ENCODE assay signal across 15 mouse cellular contexts in the genomic region with DNA sequence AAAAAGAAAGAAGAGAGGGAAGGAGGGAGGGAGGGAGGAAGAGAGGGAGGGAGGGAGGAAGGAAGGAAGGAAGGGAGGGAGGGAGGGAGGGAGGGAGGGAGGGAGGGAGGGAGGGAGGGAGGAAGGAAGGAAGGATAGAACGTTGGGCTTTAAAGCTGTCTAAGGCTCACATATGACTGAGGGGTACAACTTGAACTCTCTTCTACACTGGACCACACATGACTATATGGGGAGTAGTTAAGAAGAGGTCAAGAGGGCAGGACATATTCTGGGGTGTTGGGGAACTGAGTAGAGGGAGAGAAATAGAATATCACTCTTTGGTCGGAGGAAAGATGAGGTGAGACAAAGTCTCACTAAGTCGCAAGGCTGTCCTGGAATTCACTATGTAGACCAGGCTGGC. TPM values are rescaled to one million over a fixed set of nuclear protein-coding genes. Genes with fewer than 3 reads are reported as not detected.
A peak's percentile ranks its signal among the peaks of the same experiment; 100 is the strongest.
DNase-seq lines count a peak whose midpoint lies in the region; ATAC-seq lines count a peak whose summit lies in the region.
"Had no signal": no experiment of that assay in that cellular context is flagged by ENCODE, and none has a peak within 500 bp of the region (broad histone marks: within the 10 kb centered on the region; RNA-seq: fewer than 3 reads in every experiment).

No protein-coding gene starts in this region.

- ATAC-seq in hindbrain, embryonic 12.5 days (ENCODE audit: low FRiP score) = no peak
- ATAC-seq in hindbrain, embryonic 14.5 days (ENCODE audit: low FRiP score) = no peak
- no peak for ATAC-seq in hindbrain, embryonic 16.5 days
- peak; percentile 52; the same call in 1 of the 2 replicates for ATAC-seq in neural tube, embryonic 13.5 days (ENCODE audit: low read depth)
- ATAC-seq in neural tube, embryonic 15.5 days (ENCODE audit: low FRiP score) = no peak

- no peaks in the 10 kb centered on the region for H3K9me3 ChIP-seq in hindbrain, embryonic 10.5 days
- H3K9me3 ChIP-seq in hindbrain, embryonic 12.5 days (replicated peaks) = no peaks in the 10 kb centered on the region
- no peaks in the 10 kb centered on the region for H3K9me3 ChIP-seq in hindbrain, embryonic 14.5 days (ENCODE audit: control insufficient read depth, low read length)
- no peaks in the 10 kb centered on the region for H3K9me3 ChIP-seq in hindbrain, embryonic 16.5 days (ENCODE audit: control insufficient read depth, low read length)
- no peaks in the 10 kb centered on the region for H3K9me3 ChIP-seq in neural tube, embryonic 13.5 days
- no peaks in the 10 kb centered on the region for H3K9me3 ChIP-seq in neural tube, embryonic 15.5 days (replicated peaks)
- H3K9me3 ChIP-seq: embryonic facial prominence, embryonic 10.5 days; embryonic facial prominence, embryonic 12.5 days; forebrain, embryonic 13.5 days had no signal

- peaks cover 10% of the 10 kb centered on the region; the same call in 1 of the 2 replicates for H3K4me1 ChIP-seq in hindbrain, embryonic 10.5 days (replicated peaks)
- H3K4me1 ChIP-seq in hindbrain, embryonic 12.5 days = no peaks in the 10 kb centered on the region
- peaks cover 4% of the 10 kb centered on the region; the same call in 1 of the 2 replicates for H3K4me1 ChIP-seq in hindbrain, embryonic 14.5 days (replicated peaks; ENCODE audit: control insufficient read depth, insufficient read depth, low read length)
- peaks cover 4% of the 10 kb centered on the region; the same call in 1 of the 2 replicates for H3K4me1 ChIP-seq in hindbrain, embryonic 16.5 days (ENCODE audit: control insufficient read depth, insufficient read depth, low read depth, low read length)
- no peaks in the 10 kb centered on the region; the same call in 1 of the 2 replicates for H3K4me1 ChIP-seq in neural tube, embryonic 13.5 days (replicated peaks)
- H3K4me1 ChIP-seq in neural tube, embryonic 15.5 days = 0 out of 2 replicates have a peak, but pooled peaks cover 2% of the 10 kb centered on the region

- no peak for DNase-seq in hindbrain, embryonic 10.5 days (ENCODE audit: low spot score)
- peak; percentile 10 for DNase-seq in hindbrain, embryonic 14.5 days (ENCODE audit: low spot score)
- no peak for DNase-seq in adrenal gland, adult 2 months
- DNase-seq: adrenal gland, adult 8-10 months; adrenal gland, postnatal 14 days; adrenal gland, postnatal 36 days had no signal

- peaks cover 7% of the 10 kb centered on the region for H3K27me3 ChIP-seq in hindbrain, embryonic 10.5 days (ENCODE audit: insufficient read depth, poor library complexity, severe bottlenecking)
- H3K27me3 ChIP-seq in hindbrain, embryonic 12.5 days = peaks cover 9% of the 10 kb centered on the region; the same call in 1 of the 2 replicates
- peaks cover 3% of the 10 kb centered on the region; the same call in 1 of the 2 replicates for H3K27me3 ChIP-seq in hindbrain, embryonic 14.5 days (ENCODE audit: control insufficient read depth, insufficient read depth, low read length)
- H3K27me3 ChIP-seq in hindbrain, embryonic 16.5 days (replicated peaks; ENCODE audit: control insufficient read depth, insufficient read depth, low read length) = no peaks in the 10 kb centered on the region
- peaks cover 45% of the 10 kb centered on the region for H3K27me3 ChIP-seq in neural tube, embryonic 13.5 days
- H3K27me3 ChIP-seq in neural tube, embryonic 15.5 days (replicated peaks) = peaks cover 16% of the 10 kb centered on the region
- H3K27me3 ChIP-seq: embryonic facial prominence, embryonic 12.5 days had no signal

- no peak overlapping the region for H3K4me2 ChIP-seq in hindbrain, embryonic 12.5 days (replicated peaks)
- no peak overlapping the region for H3K4me2 ChIP-seq in hindbrain, embryonic 14.5 days (replicated peaks)
- H3K4me2 ChIP-seq in hindbrain, embryonic 16.5 days (ENCODE audit: low read length) = no peak overlapping the region
- H3K4me2 ChIP-seq in neural tube, embryonic 13.5 days = no peak overlapping the region
- H3K4me2 ChIP-seq in neural tube, embryonic 15.5 days = no peak overlapping the region
- H3K4me2 ChIP-seq: embryonic facial prominence, embryonic 12.5 days; forebrain, embryonic 13.5 days had no signal

- peak overlapping the region; percentile 29; the same call in 1 of the 2 replicates for H3K27ac ChIP-seq in hindbrain, embryonic 10.5 days
- no peak overlapping the region for H3K27ac ChIP-seq in hindbrain, embryonic 12.5 days
- no peak overlapping the region for H3K27ac ChIP-seq in hindbrain, embryonic 14.5 days
- H3K27ac ChIP-seq in hindbrain, embryonic 16.5 days (ENCODE audit: low read depth, low read length) = no peak overlapping the region
- H3K27ac ChIP-seq in neural tube, embryonic 13.5 days (replicated peaks) = no peak overlapping the region
- H3K27ac ChIP-seq in neural tube, embryonic 15.5 days (replicated peaks) = no peak overlapping the region
- H3K27ac ChIP-seq: embryonic facial prominence, embryonic 10.5 days; embryonic facial prominence, embryonic 12.5 days; forebrain, embryonic 13.5 days had no signal

- H3K36me3 ChIP-seq in hindbrain, embryonic 10.5 days = no peaks in the 10 kb centered on the region
- no peaks in the 10 kb centered on the region for H3K36me3 ChIP-seq in hindbrain, embryonic 12.5 days
- H3K36me3 ChIP-seq in hindbrain, embryonic 14.5 days (replicated peaks; ENCODE audit: control insufficient read depth, insufficient read depth) = no peaks in the 10 kb centered on the region
- H3K36me3 ChIP-seq in hindbrain, embryonic 16.5 days (ENCODE audit: control insufficient read depth, insufficient read depth, low read length) = no peaks in the 10 kb centered on the region
- H3K36me3 ChIP-seq in neural tube, embryonic 13.5 days = no peaks in the 10 kb centered on the region
- no peaks in the 10 kb centered on the region for H3K36me3 ChIP-seq in neural tube, embryonic 15.5 days
- H3K36me3 ChIP-seq: embryonic facial prominence, embryonic 10.5 days; embryonic facial prominence, embryonic 12.5 days had no signal

- no peak overlapping the region for H3K4me3 ChIP-seq in hindbrain, embryonic 10.5 days
- no peak overlapping the region for H3K4me3 ChIP-seq in hindbrain, embryonic 12.5 days
- no peak overlapping the region for H3K4me3 ChIP-seq in hindbrain, embryonic 14.5 days (replicated peaks; ENCODE audit: low read length)
- H3K4me3 ChIP-seq in hindbrain, embryonic 16.5 days (ENCODE audit: low read length) = no peak overlapping the region
- no peak overlapping the region for H3K4me3 ChIP-seq in neural tube, embryonic 13.5 days
- no peak overlapping the region for H3K4me3 ChIP-seq in neural tube, embryonic 15.5 days (replicated peaks)
- H3K4me3 ChIP-seq: embryonic facial prominence, embryonic 10.5 days; embryonic facial prominence, embryonic 12.5 days; forebrain, embryonic 13.5 days had no signal

- no peak overlapping the region for H3K9ac ChIP-seq in hindbrain, embryonic 12.5 days
- H3K9ac ChIP-seq in hindbrain, embryonic 14.5 days = no peak overlapping the region
- H3K9ac ChIP-seq in hindbrain, embryonic 16.5 days (ENCODE audit: low read depth, low read length) = no peak overlapping the region
- H3K9ac ChIP-seq in neural tube, embryonic 13.5 days = no peak overlapping the region
- H3K9ac ChIP-seq in neural tube, embryonic 15.5 days (replicated peaks) = no peak overlapping the region
- H3K9ac ChIP-seq: embryonic facial prominence, embryonic 12.5 days; forebrain, embryonic 13.5 days; forebrain, postnatal 0 days had no signal

- WGBS in hindbrain, embryonic 10.5 days = 81% methylated on average over 3 of the region's 3 CpGs
- 82% methylated on average over 3 of the region's 3 CpGs for WGBS in hindbrain, embryonic 12.5 days
- 73% methylated on average over 3 of the region's 3 CpGs for WGBS in hindbrain, embryonic 14.5 days
- WGBS in hindbrain, embryonic 16.5 days = 70% methylated on average over 3 of the region's 3 CpGs
- 76% methylated on average over 3 of the region's 3 CpGs for WGBS in neural tube, embryonic 13.5 days
- 77% methylated on average over 3 of the region's 3 CpGs for WGBS in neural tube, embryonic 15.5 days

RNA-seq across cellular contexts. Expression of a gene that starts 58.9 kb away (rescaled TPM):
- 12.6 and 16.7 TPM in 2 replicates for polyA plus RNA-seq in hindbrain, embryonic 10.5 days (2016; fragmentation: Nextera tagmentation; extraction: Ambion mirVana)
- polyA plus RNA-seq in hindbrain, embryonic 12.5 days (2016; fragmentation: Nextera tagmentation; extraction: Ambion mirVana) = 2.9 and 3.0 TPM in 2 replicates
- 0.17 and 0.34 TPM in 2 replicates for polyA plus RNA-seq in hindbrain, embryonic 14.5 days (2014; fragmentation: Nextera tagmentation; extraction: Ambion mirVana)
- polyA plus RNA-seq in hindbrain, embryonic 16.5 days (2015; fragmentation: Nextera tagmentation; extraction: Ambion mirVana) = 0.27 and 0.29 TPM in 2 replicates
- 0.28 and 0.54 TPM in 2 replicates for polyA plus RNA-seq in neural tube, embryonic 13.5 days (2015; fragmentation: Nextera tagmentation; extraction: Ambion mirVana)
- 0.08 and 0.37 TPM in 2 replicates for polyA plus RNA-seq in neural tube, embryonic 15.5 days (2015; fragmentation: Nextera tagmentation; extraction: Ambion mirVana)
- total RNA-seq in adrenal gland, adult 2 months (2021) = not detected
- polyA plus RNA-seq in adrenal gland, adult 2 months (2012; rRNA removed) = not detected in 2 replicates
- total RNA-seq: adrenal gland, adult 8-10 months; adrenal gland, postnatal 14 days; adrenal gland, postnatal 36 days had no signal
- polyA plus RNA-seq: cortical plate, adult 2 months had no signal
